Mouse (Mus musculus): ENCODE measurements at regions not wholly inside any gene's neighbourhood (a gene's known extent, or its start where the extent isn't known, plus 50 kb on each side); places are given as distances from the start of the nearest gene placed in this dataset.

GRCm38 (mm10) chr1:137654171-137654570, 521.3 kb downstream of the Ptprc start:
- TF ChIP-seq MAX (IDR thresholded peaks at IDR 0.05; ENCODE audit: low read length) (no peak), HCFC1 (IDR thresholded peaks at IDR 0.05; ENCODE audit: low read depth, low read length) (no peak), PAX5 (IDR thresholded peaks at IDR 0.05; ENCODE audit: low read length) (no peak), CTCF (conservative IDR thresholded peaks at IDR 0.05 in 1 of 2, IDR thresholded peaks at IDR 0.05 in 1 of 2; ENCODE audit: low read depth in 2 of 2, low read length in 2 of 2) (no peak), ZNF384 (IDR thresholded peaks at IDR 0.05; ENCODE audit: low read depth, low read length) (no peak), TCF12 (IDR thresholded peaks at IDR 0.05; ENCODE audit: low read depth, low read length) (no peak), SIN3A (IDR thresholded peaks at IDR 0.05; ENCODE audit: low read length) (no peak), POLR2A (IDR thresholded peaks at IDR 0.05; ENCODE audit: low read depth, low read length) (no peak), KAT2A (IDR thresholded peaks at IDR 0.05; ENCODE audit: insufficient replicate concordance, low read length) (no peak), ZC3H11A (IDR thresholded peaks at IDR 0.05; ENCODE audit: low read depth, low read length) (no peak), JUN (IDR thresholded peaks at IDR 0.05; ENCODE audit: insufficient read depth, low read depth, low read length) (no peak), POLR2AphosphoS2 (IDR thresholded peaks at IDR 0.05; ENCODE audit: low read depth, low read length) (no peak), MAZ (IDR thresholded peaks at IDR 0.05; ENCODE audit: low read depth, low read length) (no peak), CHD1 (IDR thresholded peaks at IDR 0.05; ENCODE audit: low read depth, low read length) (no peak)
